ENCODE assay signal across 28 mouse cellular contexts in the genomic region with DNA sequence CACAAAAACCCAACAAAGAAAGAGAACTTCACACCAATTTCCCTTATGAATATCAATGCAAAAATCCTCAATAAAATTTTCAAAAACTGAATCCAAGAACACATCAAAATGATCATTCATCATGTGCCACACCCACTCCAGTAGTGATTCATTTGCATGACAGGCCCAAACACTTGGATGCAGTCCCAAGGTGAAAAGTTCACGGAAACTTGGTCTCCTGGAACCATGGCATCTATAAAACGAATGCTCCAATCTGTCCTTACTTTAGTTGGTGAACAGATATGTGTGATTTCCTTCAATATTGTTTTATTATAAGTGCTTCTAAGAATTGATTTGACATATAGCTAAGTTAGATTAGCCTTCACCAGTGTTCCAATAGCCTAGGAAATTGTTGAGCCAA.
DNase-seq lines count a peak whose midpoint lies in the region; TF ChIP-seq lines count a peak whose summit lies in the region.
"Had no signal": no experiment of that assay in that cellular context is flagged by ENCODE, and none has a peak within 500 bp of the region (broad histone marks: within the 10 kb centered on the region; RNA-seq: fewer than 3 reads in every experiment).

No protein-coding gene starts in this region.

- no peaks in the 10 kb centered on the region for H3K4me1 ChIP-seq in ES-Bruce4 (ENCODE audit: control insufficient read depth, insufficient read depth, low read length)
- H3K4me1 ChIP-seq: heart, embryonic 13.5 days; limb, embryonic 12.5 days; liver, embryonic 15.5 days; midbrain, embryonic 10.5 days; midbrain, embryonic 15.5 days; neural tube, embryonic 15.5 days had no signal

- no peak for TF ChIP-seq CTCF in ES-Bruce4 (IDR thresholded peaks at IDR 0.05; ENCODE audit: low read depth, low read length)
- no peak for TF ChIP-seq CTCF in layer of hippocampus, adult 2 months (conservative IDR thresholded peaks at IDR 0.05)

- H3K9ac ChIP-seq in ES-Bruce4 (ENCODE audit: low read depth, poor library complexity, severe bottlenecking), result no peak overlapping the region
- H3K9ac ChIP-seq: heart, embryonic 13.5 days; hindbrain, embryonic 14.5 days; limb, embryonic 12.5 days; liver, embryonic 15.5 days; lung, embryonic 14.5 days; midbrain, embryonic 15.5 days; neural tube, embryonic 15.5 days had no signal

- H3K36me3 ChIP-seq in ES-Bruce4 (ENCODE audit: control insufficient read depth, insufficient read depth, low read length, poor library complexity, severe bottlenecking), result no peaks in the 10 kb centered on the region
- H3K36me3 ChIP-seq: heart, embryonic 13.5 days; limb, embryonic 12.5 days; liver, embryonic 15.5 days; midbrain, embryonic 10.5 days; midbrain, embryonic 15.5 days; neural tube, embryonic 15.5 days had no signal

- peaks cover 6% of the 10 kb centered on the region; the same call in 1 of the 2 replicates for H3K9me3 ChIP-seq in ES-Bruce4 (replicated peaks; ENCODE audit: control insufficient read depth, insufficient read depth, low read length, poor library complexity, severe bottlenecking)
- H3K9me3 ChIP-seq: heart, embryonic 13.5 days; limb, embryonic 12.5 days; liver, embryonic 15.5 days; midbrain, embryonic 10.5 days; midbrain, embryonic 15.5 days; neural tube, embryonic 15.5 days had no signal

- H3K27ac ChIP-seq in ES-Bruce4 (ENCODE audit: insufficient read depth, low read length), result peak overlapping the region; percentile 26
- no peak overlapping the region for H3K27ac ChIP-seq in layer of hippocampus, adult 2 months
- H3K27ac ChIP-seq: heart, embryonic 13.5 days; hindbrain, embryonic 14.5 days; limb, embryonic 12.5 days; liver, embryonic 15.5 days; midbrain, embryonic 10.5 days; midbrain, embryonic 15.5 days; neural tube, embryonic 15.5 days; stomach, postnatal 0 days had no signal

- H3K27me3 ChIP-seq in ES-Bruce4 (ENCODE audit: control insufficient read depth, insufficient read depth, low read length, poor library complexity, severe bottlenecking), result no peaks in the 10 kb centered on the region
- H3K27me3 ChIP-seq: heart, embryonic 13.5 days; limb, embryonic 12.5 days; liver, embryonic 15.5 days; midbrain, embryonic 15.5 days; neural tube, embryonic 15.5 days had no signal

- H3K4me3 ChIP-seq in ES-Bruce4 (ENCODE audit: low read depth, low read length), result no peak overlapping the region
- no peak overlapping the region for H3K4me3 ChIP-seq in layer of hippocampus, adult 2 months
- H3K4me3 ChIP-seq: erythroblast, embryonic 14.5 days; heart, embryonic 13.5 days; limb, embryonic 12.5 days; liver, embryonic 15.5 days; midbrain, embryonic 10.5 days; midbrain, embryonic 15.5 days; neural tube, embryonic 15.5 days had no signal

- DNase-seq in MN1 (ENCODE audit: low spot score) (peak; percentile 9), ZHBTc4 (ENCODE audit: low read depth, low spot score) (peak; percentile 62)
- peak; percentile 17 to 43 for DNase-seq in adrenal gland, postnatal 36 days
- no peak for DNase-seq in spleen, postnatal 4 days (ENCODE audit: low spot score in 2 of 2)
- DNase-seq in thymus, postnatal 4 days, result no peak
- no peak for DNase-seq in layer of hippocampus, adult 2 months (ENCODE audit: low spot score in 2 of 2)
- DNase-seq: B cell, adult 2 months; cerebellum, adult 11-12 months; cerebellum, postnatal 10 days; heart, postnatal 10 days; kidney, adult 9 months; kidney, postnatal 10 days; lung, embryonic 14.5 days; lung, postnatal 14 days; retina, postnatal 1 day; right cerebral cortex, postnatal 14 days; thymus, adult 18-20 months; thymus, postnatal 25 days had no signal

- TF ChIP-seq POLR2A in ES-Bruce4 (IDR thresholded peaks at IDR 0.05; ENCODE audit: insufficient read depth, low read length), result no peak

- TF ChIP-seq EP300 in ES-Bruce4 (IDR thresholded peaks at IDR 0.05; ENCODE audit: insufficient read depth, low read depth, low read length), result no peak

Comparison
In these comparisons a context has a peak if more than half of its experiments do, and no peak if none do; other contexts are left out.
1. DNase-seq: peak in MN1 (single experiment), ZHBTc4 (single experiment) and adrenal gland, postnatal 36 days (2 of 2); none in spleen, postnatal 4 days (0 of 2), thymus, postnatal 4 days (single experiment) and layer of hippocampus, adult 2 months (0 of 2).